Mouse (Mus musculus) midbrain, embryonic 11.5 days (tissue): ENCODE data around the gene Pds5a. TPM values are rescaled to one million over a fixed set of nuclear protein-coding genes. Genes with fewer than 3 reads are reported as not detected.

Experiments
- ATAC-seq: fragments of 200-750 bp; cut with Nextera tagmentation; 2 replicates; pipeline ENCODE4 v1.8.0; 2017; ENCODE audit warnings: moderate TSS enrichment, moderate library complexity; ENCODE audit not compliant: low FRiP score
- DNase-seq: peaks from one replicate; pipeline ENCODE4 v3.0.0; 2015; ENCODE audit warnings: low spot score; ENCODE audit errors: missing footprints
- H3K27ac ChIP-seq: fragments of 300-500 bp; sonication (generic); 2 replicates; pipeline ENCODE4 v1.5.1; 2014; ENCODE audit warnings: low read depth, low read length
- H3K27me3 ChIP-seq: fragments of 300-500 bp; sonication (generic); 2 replicates; pipeline ENCODE4 v1.6.1; 2014; ENCODE audit warnings: mild to moderate bottlenecking, low read length, moderate library complexity, mixed read lengths; ENCODE audit not compliant: control insufficient read depth, insufficient read depth
- H3K36me3 ChIP-seq: fragments of 300-500 bp; sonication (generic); 2 replicates; pipeline ENCODE4 v1.6.1; 2014; ENCODE audit warnings: mild to moderate bottlenecking, low read length, moderate library complexity, mixed read lengths; ENCODE audit not compliant: control insufficient read depth, insufficient read depth
- H3K4me1 ChIP-seq: fragments of 300-500 bp; sonication (generic); 2 replicates; pipeline ENCODE4 v1.6.1; 2014; ENCODE audit warnings: low read length; ENCODE audit not compliant: control insufficient read depth, insufficient read depth
- H3K4me2 ChIP-seq: fragments of 300-500 bp; sonication (generic); 2 replicates; pipeline ENCODE4 v1.6.1; 2014; ENCODE audit warnings: mild to moderate bottlenecking, moderate library complexity
- H3K4me3 ChIP-seq: fragments of 300-500 bp; sonication (generic); 2 replicates; pipeline ENCODE4 v1.5.1; 2014; ENCODE audit warnings: low read depth, low read length
- H3K9ac ChIP-seq: fragments of 300-500 bp; sonication (generic); 2 replicates; pipeline ENCODE4 v1.6.1; 2014; ENCODE audit warnings: low read length
- H3K9me3 ChIP-seq: fragments of 300-500 bp; sonication (generic); 2 replicates; pipeline ENCODE4 v1.6.1; 2016; ENCODE audit warnings: low read length; ENCODE audit not compliant: control insufficient read depth
- WGBS: fragments of 180-500 bp; shearing (Covaris S2); extraction: QIAGEN DNeasy Blood & Tissue Kit; methylation state at CpG from one replicate; pipeline ENCODE4 v1.1.7; 2014; 5-methylcytosine and 5-hydroxymethylcytosine counted together
- polyA plus RNA-seq: library from polyadenylated mRNA; unstranded; fragments of >200 nt; fragmentation: Nextera tagmentation; extraction: Ambion mirVana; gene quantifications from 2 replicates; pipeline ENCODE4 v1.2.1, GENCODE M21; 2014

The Pds5a gene
- polyA plus RNA-seq, 1 experiment from 2014 or later = 127 TPM

DNA sequence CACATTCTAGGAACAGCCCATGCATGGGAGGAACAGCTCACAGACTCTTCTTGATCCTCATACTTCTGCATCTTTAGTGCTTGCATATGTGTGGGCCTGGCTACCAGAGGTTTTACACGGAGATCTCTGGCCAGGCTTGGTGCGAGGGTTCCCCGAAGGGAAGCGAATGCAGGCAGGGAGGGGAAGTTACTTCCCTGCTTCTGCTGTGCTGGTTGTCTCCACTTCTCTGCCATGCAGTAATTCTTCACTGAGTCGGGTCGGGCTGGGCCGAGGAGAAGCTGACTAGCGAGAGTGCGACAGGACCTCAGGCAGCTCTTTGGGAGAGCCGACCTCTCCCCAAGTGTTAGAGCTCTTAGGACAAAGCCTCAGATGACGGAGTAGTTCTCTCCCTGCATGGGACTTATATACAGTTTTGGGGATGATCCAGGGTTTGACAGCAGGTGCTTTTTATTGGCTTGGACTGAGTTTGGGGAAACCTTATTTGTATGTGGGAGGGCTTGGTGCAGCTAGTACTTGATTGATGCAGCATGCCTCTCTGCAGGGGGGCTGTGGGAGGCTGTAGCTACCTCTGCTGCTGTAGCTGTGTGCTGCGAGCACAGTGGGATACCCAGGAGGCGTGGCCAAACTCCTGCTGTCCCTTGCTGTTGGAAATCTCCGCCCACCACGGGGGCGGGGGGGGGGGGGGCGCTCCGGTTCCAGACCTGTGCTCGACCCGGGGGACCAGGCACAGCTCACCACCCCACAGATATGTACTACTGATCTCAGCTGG is 136.8 kb downstream of the Pds5a start:
- WGBS = 35% methylated on average over 18 of the region's 20 CpGs
- H3K27ac ChIP-seq = no peak overlapping the region
- H3K4me3 ChIP-seq = no peak overlapping the region
- 0 out of 2 replicates have a peak, but pooled peaks have one; percentile 24 for ATAC-seq
- H3K4me1 ChIP-seq = peaks cover 7% of the 10 kb centered on the region
- H3K9ac ChIP-seq = no peak overlapping the region
- H3K9me3 ChIP-seq = no peaks in the 10 kb centered on the region
- no peaks in the 10 kb centered on the region for H3K36me3 ChIP-seq
- no peak for DNase-seq
- H3K4me2 ChIP-seq = no peak overlapping the region
- no peaks in the 10 kb centered on the region for H3K27me3 ChIP-seq

DNA sequence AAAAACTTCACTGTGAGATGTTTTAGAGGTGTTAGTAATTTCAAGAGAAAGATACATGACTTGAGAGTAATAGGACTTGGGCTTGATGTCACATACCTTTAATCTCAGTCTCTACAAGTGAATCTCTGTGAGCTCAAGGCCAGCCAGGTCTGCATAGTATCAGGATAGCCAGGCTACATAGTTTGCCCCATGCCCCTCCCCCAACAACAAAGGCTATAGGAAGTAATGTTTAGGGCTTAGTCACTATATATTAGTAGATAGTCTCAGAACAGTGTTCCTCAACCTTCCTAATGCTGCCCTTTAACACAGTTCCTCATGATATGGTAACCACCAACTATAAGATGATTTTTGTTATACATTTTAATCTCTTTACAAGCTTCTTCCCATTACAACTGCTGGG is 141.0 kb downstream of the Pds5a start:
- Histone ChIP-seq H3K27me3 (no peaks in the 10 kb centered on the region), H3K9me3 (no peaks in the 10 kb centered on the region), H3K4me3 (no peak overlapping the region), H3K27ac (no peak overlapping the region), H3K36me3 (no peaks in the 10 kb centered on the region; the same call in 1 of the 2 replicates), H3K4me2 (no peak overlapping the region), H3K4me1 (peaks cover 7% of the 10 kb centered on the region), H3K9ac (no peak overlapping the region)
- ATAC-seq (no peak), DNase-seq (no peak)

Other genes with a start within 250 kb of the Pds5a start
- not detected in 2 replicates for gene Gm43552, start 205.4 kb downstream of the Pds5a start, polyA plus RNA-seq
- 82.9 and 85.1 TPM in 2 replicates for gene Smim14, start 161.1 kb downstream of the Pds5a start, polyA plus RNA-seq
- 143 and 148 TPM in 2 replicates for gene Ube2k, start 161.0 kb downstream of the Pds5a start, polyA plus RNA-seq
- gene N4bp2, start 65.2 kb upstream of the Pds5a start, polyA plus RNA-seq = 40.1 and 43.1 TPM in 2 replicates
- gene Rhoh, start 162.9 kb upstream of the Pds5a start, polyA plus RNA-seq = 0.21 and 0.33 TPM in 2 replicates
- not detected in 2 replicates for gene Chrna9, start 236.6 kb upstream of the Pds5a start, polyA plus RNA-seq